Mouse (Mus musculus) lung, embryonic 16.5 days (tissue): Measurements from ENCODE around the gene Polm. TPM values are rescaled to one million over a fixed set of nuclear protein-coding genes. Genes with fewer than 3 reads are reported as not detected.

Experiments used
- ATAC-seq: fragments of 200-750 bp; cut with Nextera tagmentation; 2 replicates; pipeline ENCODE4 v1.8.0; 2017; ENCODE audit warnings: low read depth, mild to moderate bottlenecking, moderate library complexity
- H3K27ac ChIP-seq: fragments of 300-500 bp; sonication (generic); 2 replicates; pipeline ENCODE4 v1.5.1; 2014; ENCODE audit warnings: mild to moderate bottlenecking, control low read depth, low read length
- H3K27me3 ChIP-seq: fragments of 300-500 bp; sonication (generic); 2 replicates; pipeline ENCODE4 v1.6.1; 2014; ENCODE audit warnings: low read depth, low read length, mixed read lengths; ENCODE audit not compliant: control insufficient read depth, insufficient read depth
- H3K36me3 ChIP-seq: fragments of 300-500 bp; sonication (generic); 2 replicates; pipeline ENCODE4 v1.6.1; 2014; ENCODE audit warnings: low read length; ENCODE audit not compliant: control insufficient read depth, insufficient read depth
- H3K4me1 ChIP-seq: fragments of 300-500 bp; sonication (generic); replicated peaks from 2 replicates; pipeline ENCODE4 v1.6.1; 2014; ENCODE audit warnings: low read length, mixed read lengths; ENCODE audit not compliant: control insufficient read depth, insufficient read depth
- H3K4me2 ChIP-seq: fragments of 300-500 bp; sonication (generic); 2 replicates; pipeline ENCODE4 v1.6.1; 2014; ENCODE audit warnings: low read depth, low read length, control low read depth
- H3K4me3 ChIP-seq: fragments of 300-500 bp; sonication (generic); 2 replicates; pipeline ENCODE4 v1.5.1; 2014; ENCODE audit warnings: mild to moderate bottlenecking, low read length, control low read depth
- H3K9ac ChIP-seq: fragments of 300-500 bp; sonication (generic); 2 replicates; pipeline ENCODE4 v1.6.1; 2014; ENCODE audit warnings: low read length, control low read depth
- H3K9me3 ChIP-seq: fragments of 300-500 bp; sonication (generic); 2 replicates; pipeline ENCODE4 v1.6.1; 2016; ENCODE audit warnings: low read length; ENCODE audit not compliant: control insufficient read depth
- WGBS: fragments of 180-500 bp; shearing (Covaris S2); extraction: QIAGEN DNeasy Blood & Tissue Kit; methylation state at CpG from one replicate; pipeline ENCODE4 v1.1.7; 2014; 5-methylcytosine and 5-hydroxymethylcytosine counted together
- polyA plus RNA-seq: library from polyadenylated mRNA; unstranded; fragments of >200 nt; fragmentation: Nextera tagmentation; extraction: Ambion mirVana; gene quantifications from 2 replicates; pipeline ENCODE4 v1.2.1, GENCODE M21; 2015

Polm gene
- polyA plus RNA-seq, 1 experiment from 2014 or later: 8.0 TPM

DNA sequence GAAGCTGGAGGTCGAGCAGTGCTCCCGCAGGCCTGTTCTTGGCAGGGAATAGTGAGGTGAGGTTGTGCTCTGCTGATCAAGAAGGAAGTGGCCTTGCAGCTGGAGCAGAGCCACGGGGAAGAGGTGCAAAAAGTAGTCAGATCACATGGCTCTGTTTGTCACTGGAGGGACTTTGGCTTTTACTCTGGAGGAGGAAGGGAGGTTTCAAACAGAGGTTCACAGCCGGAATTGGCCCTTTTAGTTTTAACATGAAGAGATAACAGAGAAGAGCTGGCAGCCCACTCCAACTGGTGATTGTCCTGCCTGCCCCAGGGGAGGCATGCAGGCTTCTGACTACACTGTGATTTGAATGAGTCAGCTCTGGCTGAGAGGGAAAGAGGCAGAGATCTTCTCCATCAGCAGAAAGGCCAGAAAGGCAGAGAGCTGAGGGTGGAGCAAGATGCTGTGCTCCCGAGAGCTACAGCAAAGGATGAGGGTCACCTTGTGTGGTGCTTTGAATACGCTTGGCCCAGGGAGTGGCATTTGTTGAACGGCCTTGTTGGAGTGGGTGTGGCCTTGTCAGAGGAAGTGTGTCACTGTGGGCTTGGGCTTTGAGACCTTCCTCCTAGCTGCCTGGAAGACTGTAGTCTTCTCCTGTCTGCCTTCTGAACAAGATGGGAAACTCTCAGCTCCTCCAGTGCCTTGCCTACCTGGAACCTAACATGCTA, 9.0 kb upstream of the Polm start:
- ATAC-seq: no peak
- Histone ChIP-seq H3K9me3 (no peaks in the 10 kb centered on the region; the same call in 1 of the 2 replicates), H3K36me3 (no peaks in the 10 kb centered on the region), H3K4me1 (no peaks in the 10 kb centered on the region; the same call in 1 of the 2 replicates), H3K4me2 (no peak overlapping the region), H3K27me3 (no peaks in the 10 kb centered on the region), H3K4me3 (no peak overlapping the region), H3K9ac (no peak overlapping the region), H3K27ac (no peak overlapping the region)
- 56% methylated on average over 7 of the region's 7 CpGs for WGBS

DNA sequence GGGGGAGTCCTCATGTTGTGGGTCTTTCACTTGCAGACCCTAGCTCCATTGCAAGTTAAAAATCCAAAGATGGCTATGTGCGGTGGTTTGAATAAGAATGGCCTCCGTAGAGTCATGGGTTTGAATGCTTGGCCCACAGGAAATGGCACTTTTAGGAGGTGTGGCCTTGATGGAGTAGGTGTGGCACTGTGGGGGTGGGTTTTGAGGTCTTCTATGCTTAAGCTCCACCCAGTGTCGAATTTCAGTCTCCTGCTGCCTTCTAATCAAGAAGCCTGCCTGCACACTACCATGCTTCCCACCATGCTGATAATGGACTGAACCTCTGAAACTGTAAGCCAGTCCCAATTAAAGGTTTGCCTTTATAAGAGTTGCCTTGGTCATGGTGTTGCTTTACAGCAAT, 5.3 kb upstream of the Polm start:
- Histone ChIP-seq H3K9ac (no peak overlapping the region), H3K4me2 (no peak overlapping the region), H3K27ac (no peak overlapping the region), H3K9me3 (no peaks in the 10 kb centered on the region; the same call in 1 of the 2 replicates), H3K4me1 (no peaks in the 10 kb centered on the region), H3K4me3 (no peak overlapping the region), H3K36me3 (no peaks in the 10 kb centered on the region), H3K27me3 (no peaks in the 10 kb centered on the region)
- no peak for ATAC-seq
- 77% methylated on average over 3 of the region's 3 CpGs for WGBS

DNA sequence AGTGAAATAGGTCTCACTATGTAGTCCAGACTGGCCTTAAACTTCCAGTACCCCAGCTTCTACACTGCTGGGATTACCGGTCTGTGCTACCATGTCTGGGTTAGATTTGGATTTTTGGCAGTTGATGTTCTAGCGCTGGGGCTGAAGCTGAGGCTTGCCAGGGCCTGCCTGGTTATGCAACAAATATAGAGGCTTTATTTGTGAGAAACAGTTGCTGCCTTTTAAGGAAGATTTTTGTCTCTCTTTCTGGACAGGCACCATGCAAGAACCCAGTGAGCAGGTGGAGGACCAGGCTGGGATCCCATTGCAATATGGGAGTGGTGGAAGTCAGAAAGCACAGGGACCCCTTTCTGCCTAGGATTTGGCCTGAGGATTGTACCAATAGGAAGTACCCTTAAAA, 3.9 kb upstream of the Polm start:
- Histone ChIP-seq H3K27ac (no peak overlapping the region), H3K36me3 (no peaks in the 10 kb centered on the region), H3K27me3 (no peaks in the 10 kb centered on the region), H3K9ac (no peak overlapping the region), H3K4me1 (no peaks in the 10 kb centered on the region; the same call in 1 of the 2 replicates), H3K4me3 (no peak overlapping the region), H3K9me3 (no peaks in the 10 kb centered on the region; the same call in 1 of the 2 replicates), H3K4me2 (no peak overlapping the region)
- 85% methylated on average over 2 of the region's 2 CpGs for WGBS
- no peak for ATAC-seq

- 70% methylated on average over 7 of the region's 7 CpGs for WGBS
- Histone ChIP-seq H3K36me3 (no peaks in the 10 kb centered on the region), H3K9ac (no peak overlapping the region), H3K4me3 (no peak overlapping the region), H3K27me3 (no peaks in the 10 kb centered on the region), H3K9me3 (no peaks in the 10 kb centered on the region; the same call in 1 of the 2 replicates), H3K4me2 (no peak overlapping the region), H3K27ac (no peak overlapping the region), H3K4me1 (no peaks in the 10 kb centered on the region; the same call in 1 of the 2 replicates)
- no peak for ATAC-seq
Measured at GRCm38 (mm10) chr11:5840346-5840745, 2.5 kb upstream of the Polm start.

DNA sequence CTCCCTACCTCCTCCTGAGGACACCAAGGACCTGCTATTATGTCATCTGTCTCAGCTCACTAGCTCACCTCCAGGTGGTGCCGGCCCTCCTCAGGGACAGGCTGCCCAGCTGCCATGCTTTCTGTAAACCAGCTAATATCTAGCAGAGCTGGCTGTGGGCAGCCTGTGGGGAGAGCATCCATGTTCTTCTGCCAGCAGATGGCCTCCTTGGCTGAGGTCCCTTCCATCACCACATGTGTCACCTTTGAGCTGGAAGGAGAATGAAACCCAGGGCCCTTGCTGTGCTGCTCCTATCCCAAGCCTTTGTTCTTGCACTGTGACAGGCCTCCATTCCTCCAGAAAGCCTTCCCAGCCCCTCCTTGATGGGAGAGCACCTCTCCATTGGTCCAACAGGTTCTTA, 1.7 kb downstream of the Polm start:
- H3K4me2 ChIP-seq: no peak overlapping the region
- no peak overlapping the region for H3K4me3 ChIP-seq
- peaks cover 9% of the 10 kb centered on the region for H3K36me3 ChIP-seq
- H3K27me3 ChIP-seq: no peaks in the 10 kb centered on the region
- H3K9me3 ChIP-seq: no peaks in the 10 kb centered on the region
- 70% methylated on average over 1 of the region's 1 CpGs for WGBS
- no peak overlapping the region for H3K27ac ChIP-seq
- no peak for ATAC-seq
- H3K4me1 ChIP-seq: no peaks in the 10 kb centered on the region; the same call in 1 of the 2 replicates
- no peak overlapping the region for H3K9ac ChIP-seq

DNA sequence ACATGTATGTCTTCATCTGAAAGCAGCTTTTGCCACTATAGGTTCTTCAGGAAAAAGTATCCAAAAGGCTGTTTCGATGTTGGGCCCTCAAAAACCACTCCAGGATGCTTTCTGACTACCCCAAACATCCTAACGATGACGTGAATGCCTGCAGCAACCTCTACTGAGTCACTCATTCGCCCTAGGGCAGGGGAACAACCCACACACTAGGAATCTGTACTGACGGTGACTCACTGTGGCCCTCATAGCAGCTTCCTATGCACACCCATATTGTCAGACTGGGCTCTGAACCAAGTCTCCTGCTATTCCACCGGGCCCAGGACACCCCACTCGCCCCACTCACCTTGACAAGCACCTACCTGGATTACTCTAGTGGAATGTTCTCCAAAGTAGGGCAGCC, 2.8 kb downstream of the Polm start:
- Histone ChIP-seq H3K27ac (no peak overlapping the region), H3K27me3 (no peaks in the 10 kb centered on the region), H3K4me3 (no peak overlapping the region), H3K4me1 (no peaks in the 10 kb centered on the region; the same call in 1 of the 2 replicates), H3K9ac (no peak overlapping the region), H3K9me3 (no peaks in the 10 kb centered on the region), H3K4me2 (no peak overlapping the region), H3K36me3 (peaks cover 9% of the 10 kb centered on the region)
- 85% methylated on average over 7 of the region's 7 CpGs for WGBS
- ATAC-seq: no peak

GRCm38 (mm10) chr11:5834506-5834905, 3.3 kb downstream of the Polm start:
- Histone ChIP-seq H3K27ac (no peak overlapping the region), H3K4me2 (no peak overlapping the region), H3K27me3 (no peaks in the 10 kb centered on the region), H3K9ac (no peak overlapping the region), H3K4me3 (no peak overlapping the region), H3K9me3 (no peaks in the 10 kb centered on the region), H3K4me1 (no peaks in the 10 kb centered on the region; the same call in 1 of the 2 replicates), H3K36me3 (peaks cover 11% of the 10 kb centered on the region)
- 83% methylated on average over 9 of the region's 9 CpGs for WGBS
- no peak for ATAC-seq

GRCm38 (mm10) chr11:5829327-5829726, 8.5 kb downstream of the Polm start:
- Histone ChIP-seq H3K36me3 (peaks cover 19% of the 10 kb centered on the region; the same call in 1 of the 2 replicates), H3K27ac (no peak overlapping the region), H3K9me3 (no peaks in the 10 kb centered on the region), H3K27me3 (no peaks in the 10 kb centered on the region), H3K4me2 (no peak overlapping the region), H3K9ac (no peak overlapping the region), H3K4me1 (no peaks in the 10 kb centered on the region), H3K4me3 (no peak overlapping the region)
- ATAC-seq: 0 out of 2 replicates have a peak, but pooled peaks have one; percentile 4
- WGBS: 84% methylated on average over 12 of the region's 12 CpGs

GRCm38 (mm10) chr11:5828509-5829191, 9.2 kb downstream of the Polm start:
- no peaks in the 10 kb centered on the region for H3K9me3 ChIP-seq
- no peak overlapping the region for H3K9ac ChIP-seq
- no peak overlapping the region for H3K4me3 ChIP-seq
- H3K27me3 ChIP-seq: no peaks in the 10 kb centered on the region
- WGBS: 76% methylated on average over 11 of the region's 11 CpGs
- H3K4me1 ChIP-seq: no peaks in the 10 kb centered on the region
- H3K27ac ChIP-seq: no peak overlapping the region
- no peak overlapping the region for H3K4me2 ChIP-seq
- ATAC-seq: peak; percentile 26
- H3K36me3 ChIP-seq: peaks cover 17% of the 10 kb centered on the region; the same call in 1 of the 2 replicates
